Mouse (Mus musculus): ENCODE measurements around the gene P2rx4. TPM values are rescaled to one million over a fixed set of nuclear protein-coding genes. Genes with fewer than 3 reads are reported as not detected.

P2rx4 gene
- polyA plus RNA-seq, 1 experiment from 2014 or later = 14.8 TPM

- H3K27ac ChIP-seq (ENCODE audit: low read depth, low read length) = no peak overlapping the region
- no peaks in the 10 kb centered on the region for H3K27me3 ChIP-seq (ENCODE audit: control insufficient read depth, insufficient read depth, low read length)
- H3K36me3 ChIP-seq (ENCODE audit: control insufficient read depth, insufficient read depth, low read length) = peaks cover 31% of the 10 kb centered on the region
- H3K9me3 ChIP-seq (ENCODE audit: control insufficient read depth, low read length) = no peaks in the 10 kb centered on the region
- H3K4me2 ChIP-seq (replicated peaks; ENCODE audit: low read depth, low read length) = no peak overlapping the region
- H3K4me1 ChIP-seq (ENCODE audit: control insufficient read depth, insufficient read depth, low read length) = no peaks in the 10 kb centered on the region
- ATAC-seq (ENCODE audit: low FRiP score, low TSS enrichment) = no peak
- no peak overlapping the region for H3K9ac ChIP-seq (ENCODE audit: low read depth, low read length)
- WGBS = 60% methylated on average over 6 of the region's 6 CpGs
- H3K4me3 ChIP-seq (ENCODE audit: low read length) = no peak overlapping the region
These were observed 48.8 kb downstream of the P2rx4 start for GRCm38 (mm10) chr5:122756144-122756543.

DNA sequence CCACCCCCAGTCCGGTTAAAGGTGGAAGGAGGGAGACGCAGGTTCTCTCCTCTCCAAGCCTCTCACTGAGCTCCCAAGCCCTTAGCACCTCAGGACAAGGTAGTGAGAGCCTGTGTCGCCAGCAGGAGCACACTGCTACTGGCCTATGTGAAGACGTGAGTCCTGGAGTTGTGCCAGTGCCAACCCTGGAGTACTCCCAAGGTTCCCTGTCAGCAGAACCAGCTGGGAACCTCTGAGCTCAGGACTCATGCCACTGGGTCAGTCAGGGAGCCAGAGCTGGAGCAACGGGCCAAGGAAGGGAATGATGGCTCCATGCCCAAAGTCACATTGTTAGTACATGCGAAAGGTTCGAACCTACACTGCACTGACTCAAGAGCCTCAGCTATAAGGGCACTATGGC is 49.3 kb downstream of the P2rx4 start:
- Histone ChIP-seq H3K4me1 (ENCODE audit: control insufficient read depth, insufficient read depth, low read length) (no peaks in the 10 kb centered on the region), H3K4me3 (ENCODE audit: low read length) (no peak overlapping the region), H3K27me3 (ENCODE audit: control insufficient read depth, insufficient read depth, low read length) (no peaks in the 10 kb centered on the region), H3K27ac (ENCODE audit: low read depth, low read length) (no peak overlapping the region), H3K9me3 (ENCODE audit: control insufficient read depth, low read length) (no peaks in the 10 kb centered on the region), H3K4me2 (replicated peaks; ENCODE audit: low read depth, low read length) (no peak overlapping the region), H3K9ac (ENCODE audit: low read depth, low read length) (no peak overlapping the region), H3K36me3 (ENCODE audit: control insufficient read depth, insufficient read depth, low read length) (peaks cover 31% of the 10 kb centered on the region)
- no peak for ATAC-seq (ENCODE audit: low FRiP score, low TSS enrichment)
- 92% methylated on average over 7 of the region's 7 CpGs for WGBS

GRCm38 (mm10) chr5:122763271-122764031 is 56.1 kb downstream of the P2rx4 start:
- Histone ChIP-seq H3K27me3 (ENCODE audit: control insufficient read depth, insufficient read depth, low read length) (no peaks in the 10 kb centered on the region), H3K4me1 (ENCODE audit: control insufficient read depth, insufficient read depth, low read length) (no peaks in the 10 kb centered on the region), H3K4me2 (replicated peaks; ENCODE audit: low read depth, low read length) (peak overlapping the region; percentile 17; the same call in 1 of the 2 replicates), H3K4me3 (ENCODE audit: low read length) (no peak overlapping the region), H3K27ac (ENCODE audit: low read depth, low read length) (peak overlapping the region; percentile 83; the same call in 1 of the 2 replicates), H3K9ac (ENCODE audit: low read depth, low read length) (peak overlapping the region; percentile 34; the same call in 1 of the 2 replicates), H3K9me3 (ENCODE audit: control insufficient read depth, low read length) (no peaks in the 10 kb centered on the region), H3K36me3 (ENCODE audit: control insufficient read depth, insufficient read depth, low read length) (peaks cover 18% of the 10 kb centered on the region; the same call in 1 of the 2 replicates)
- 75% methylated on average over 29 of the region's 29 CpGs for WGBS
- 0 out of 2 replicates have a peak, but pooled peaks have one; percentile 5 for ATAC-seq (ENCODE audit: low FRiP score, low TSS enrichment)

DNA sequence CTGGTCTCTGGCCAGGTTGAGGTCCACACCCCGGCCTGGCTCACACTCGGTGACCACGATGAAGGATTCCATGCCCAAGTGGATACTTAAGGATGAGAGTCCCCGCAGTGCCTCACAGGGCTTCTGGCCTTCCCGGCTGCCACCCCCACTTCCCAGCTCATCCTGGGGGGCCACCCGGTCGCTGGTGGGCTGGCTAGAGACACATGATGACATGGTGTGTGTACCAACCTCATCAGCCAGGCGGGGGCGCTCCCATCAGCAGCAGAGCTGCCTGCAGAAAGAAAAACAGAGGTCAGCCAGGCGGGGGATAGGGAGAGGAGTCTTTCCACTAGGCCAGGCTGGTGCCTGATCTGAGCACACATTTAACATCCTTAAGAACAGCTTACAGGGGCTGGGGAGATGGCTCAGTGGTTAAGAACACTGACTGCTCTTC is 56.7 kb downstream of the P2rx4 start:
- no peaks in the 10 kb centered on the region for H3K9me3 ChIP-seq (ENCODE audit: control insufficient read depth, low read length)
- no peaks in the 10 kb centered on the region for H3K4me1 ChIP-seq (ENCODE audit: control insufficient read depth, insufficient read depth, low read length)
- WGBS = 63% methylated on average over 10 of the region's 10 CpGs
- peak overlapping the region; percentile 34; the same call in 1 of the 2 replicates for H3K9ac ChIP-seq (ENCODE audit: low read depth, low read length)
- H3K36me3 ChIP-seq (ENCODE audit: control insufficient read depth, insufficient read depth, low read length) = peaks cover 13% of the 10 kb centered on the region; the same call in 1 of the 2 replicates
- H3K4me3 ChIP-seq (ENCODE audit: low read length) = no peak overlapping the region
- ATAC-seq (ENCODE audit: low FRiP score, low TSS enrichment) = 0 out of 2 replicates have a peak, but pooled peaks have one; percentile 50
- peak overlapping the region; percentile 83; the same call in 1 of the 2 replicates for H3K27ac ChIP-seq (ENCODE audit: low read depth, low read length)
- peak overlapping the region; percentile 17; the same call in 1 of the 2 replicates for H3K4me2 ChIP-seq (replicated peaks; ENCODE audit: low read depth, low read length)
- H3K27me3 ChIP-seq (ENCODE audit: control insufficient read depth, insufficient read depth, low read length) = no peaks in the 10 kb centered on the region

GRCm38 (mm10) chr5:122767283-122767682 is 59.9 kb downstream of the P2rx4 start:
- H3K4me1 ChIP-seq (ENCODE audit: control insufficient read depth, insufficient read depth, low read length) = peaks cover 16% of the 10 kb centered on the region; the same call in 1 of the 2 replicates
- H3K27me3 ChIP-seq (ENCODE audit: control insufficient read depth, insufficient read depth, low read length) = no peaks in the 10 kb centered on the region
- H3K4me2 ChIP-seq (replicated peaks; ENCODE audit: low read depth, low read length) = no peak overlapping the region
- H3K9me3 ChIP-seq (ENCODE audit: control insufficient read depth, low read length) = no peaks in the 10 kb centered on the region
- 84% methylated on average over 11 of the region's 11 CpGs for WGBS
- no peak for ATAC-seq (ENCODE audit: low FRiP score, low TSS enrichment)
- no peak overlapping the region for H3K9ac ChIP-seq (ENCODE audit: low read depth, low read length)
- H3K4me3 ChIP-seq (ENCODE audit: low read length) = no peak overlapping the region
- peaks cover 9% of the 10 kb centered on the region; the same call in 1 of the 2 replicates for H3K36me3 ChIP-seq (ENCODE audit: control insufficient read depth, insufficient read depth, low read length)
- no peak overlapping the region for H3K27ac ChIP-seq (ENCODE audit: low read depth, low read length)

DNA sequence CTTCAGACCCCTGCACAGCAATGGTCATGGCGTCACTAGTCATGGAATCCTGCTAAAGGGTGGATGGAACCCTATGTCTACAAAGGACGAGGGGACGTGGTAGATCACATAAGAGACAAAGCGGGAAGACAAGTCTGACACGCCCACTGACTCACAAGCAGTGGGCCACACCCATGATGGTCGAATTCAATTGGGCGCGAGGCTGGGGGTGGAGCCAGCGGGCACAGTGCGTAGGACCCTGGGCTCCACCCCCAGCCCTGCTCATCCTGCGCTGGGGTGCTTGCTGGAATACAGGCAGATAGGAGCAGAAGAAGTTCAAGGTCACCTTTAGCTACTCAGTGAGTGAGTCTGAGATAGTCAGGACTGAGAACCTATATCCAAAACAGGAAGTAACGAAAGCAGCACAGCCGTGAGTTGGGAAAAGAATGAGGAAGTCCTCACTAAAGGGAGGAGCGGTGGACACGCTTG is 61.8 kb downstream of the P2rx4 start:
- Histone ChIP-seq H3K36me3 (ENCODE audit: control insufficient read depth, insufficient read depth, low read length) (no peaks in the 10 kb centered on the region; the same call in 1 of the 2 replicates), H3K9ac (ENCODE audit: low read depth, low read length) (no peak overlapping the region), H3K4me1 (ENCODE audit: control insufficient read depth, insufficient read depth, low read length) (peaks cover 16% of the 10 kb centered on the region; the same call in 1 of the 2 replicates), H3K27me3 (ENCODE audit: control insufficient read depth, insufficient read depth, low read length) (no peaks in the 10 kb centered on the region), H3K4me2 (replicated peaks; ENCODE audit: low read depth, low read length) (no peak overlapping the region), H3K27ac (ENCODE audit: low read depth, low read length) (no peak overlapping the region), H3K9me3 (ENCODE audit: control insufficient read depth, low read length) (peaks cover 5% of the 10 kb centered on the region; the same call in 1 of the 2 replicates), H3K4me3 (ENCODE audit: low read length) (no peak overlapping the region)
- 87% methylated on average over 15 of the region's 15 CpGs for WGBS
- no peak for ATAC-seq (ENCODE audit: low FRiP score, low TSS enrichment)

GRCm38 (mm10) chr5:122770304-122770703 is 63.0 kb downstream of the P2rx4 start:
- no peak overlapping the region for H3K4me2 ChIP-seq (replicated peaks; ENCODE audit: low read depth, low read length)
- WGBS = 78% methylated on average over 7 of the region's 7 CpGs
- H3K4me3 ChIP-seq (ENCODE audit: low read length) = no peak overlapping the region
- H3K9ac ChIP-seq (ENCODE audit: low read depth, low read length) = peak overlapping the region; percentile 28; the same call in 1 of the 2 replicates
- peaks cover 16% of the 10 kb centered on the region; the same call in 1 of the 2 replicates for H3K4me1 ChIP-seq (ENCODE audit: control insufficient read depth, insufficient read depth, low read length)
- H3K27ac ChIP-seq (ENCODE audit: low read depth, low read length) = peak overlapping the region; percentile 81
- H3K27me3 ChIP-seq (ENCODE audit: control insufficient read depth, insufficient read depth, low read length) = no peaks in the 10 kb centered on the region
- no peaks in the 10 kb centered on the region; the same call in 1 of the 2 replicates for H3K36me3 ChIP-seq (ENCODE audit: control insufficient read depth, insufficient read depth, low read length)
- H3K9me3 ChIP-seq (ENCODE audit: control insufficient read depth, low read length) = peaks cover 5% of the 10 kb centered on the region; the same call in 1 of the 2 replicates
- no peak for ATAC-seq (ENCODE audit: low FRiP score, low TSS enrichment)

GRCm38 (mm10) chr5:122770806-122771261 is 63.5 kb downstream of the P2rx4 start:
- peak; percentile 54 for ATAC-seq (ENCODE audit: low FRiP score, low TSS enrichment)
- peaks cover 5% of the 10 kb centered on the region; the same call in 1 of the 2 replicates for H3K9me3 ChIP-seq (ENCODE audit: control insufficient read depth, low read length)
- no peak overlapping the region for H3K4me3 ChIP-seq (ENCODE audit: low read length)
- H3K36me3 ChIP-seq (ENCODE audit: control insufficient read depth, insufficient read depth, low read length) = no peaks in the 10 kb centered on the region; the same call in 1 of the 2 replicates
- peak overlapping the region; percentile 12; the same call in 1 of the 2 replicates for H3K4me2 ChIP-seq (replicated peaks; ENCODE audit: low read depth, low read length)
- H3K4me1 ChIP-seq (ENCODE audit: control insufficient read depth, insufficient read depth, low read length) = peaks cover 16% of the 10 kb centered on the region; the same call in 1 of the 2 replicates
- peak overlapping the region; percentile 81 for H3K27ac ChIP-seq (ENCODE audit: low read depth, low read length)
- 41% methylated on average over 10 of the region's 10 CpGs for WGBS
- H3K27me3 ChIP-seq (ENCODE audit: control insufficient read depth, insufficient read depth, low read length) = no peaks in the 10 kb centered on the region
- peak overlapping the region; percentile 28; the same call in 1 of the 2 replicates for H3K9ac ChIP-seq (ENCODE audit: low read depth, low read length)
